Mouse (Mus musculus) regulatory T cell (primary cell): ENCODE results near the gene Mcts2.

Experiments used
- in situ Hi-C: fragments of 300-600 bp; cut with MboI, MseI; formaldehyde crosslinking; loops from one replicate; pipeline ENCODE4 v1.15.1; 2025; ENCODE audit warnings: high pct_unique_total_duplicates

Mcts2 gene

DNA sequence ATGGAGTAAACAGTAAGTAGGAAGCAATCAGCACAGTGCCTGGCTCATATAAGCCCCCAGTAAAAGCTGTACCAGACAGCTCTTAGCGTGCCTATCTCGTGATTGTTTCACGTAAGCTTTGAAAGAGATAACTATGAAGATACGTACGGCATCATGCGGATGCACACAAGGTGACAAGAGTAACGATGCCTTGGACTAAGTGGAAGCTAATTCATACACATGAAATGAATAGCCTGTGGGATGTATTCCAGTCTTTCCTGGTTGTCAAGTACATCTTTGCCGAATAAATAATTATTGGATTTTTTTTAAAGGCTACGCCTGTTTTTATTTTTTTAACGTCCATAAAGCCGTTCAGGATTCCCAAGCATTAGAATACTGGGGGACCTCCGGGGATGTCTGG is 436 bp upstream of the Mcts2 start:
- in situ Hi-C loops: no loop called here

DNA sequence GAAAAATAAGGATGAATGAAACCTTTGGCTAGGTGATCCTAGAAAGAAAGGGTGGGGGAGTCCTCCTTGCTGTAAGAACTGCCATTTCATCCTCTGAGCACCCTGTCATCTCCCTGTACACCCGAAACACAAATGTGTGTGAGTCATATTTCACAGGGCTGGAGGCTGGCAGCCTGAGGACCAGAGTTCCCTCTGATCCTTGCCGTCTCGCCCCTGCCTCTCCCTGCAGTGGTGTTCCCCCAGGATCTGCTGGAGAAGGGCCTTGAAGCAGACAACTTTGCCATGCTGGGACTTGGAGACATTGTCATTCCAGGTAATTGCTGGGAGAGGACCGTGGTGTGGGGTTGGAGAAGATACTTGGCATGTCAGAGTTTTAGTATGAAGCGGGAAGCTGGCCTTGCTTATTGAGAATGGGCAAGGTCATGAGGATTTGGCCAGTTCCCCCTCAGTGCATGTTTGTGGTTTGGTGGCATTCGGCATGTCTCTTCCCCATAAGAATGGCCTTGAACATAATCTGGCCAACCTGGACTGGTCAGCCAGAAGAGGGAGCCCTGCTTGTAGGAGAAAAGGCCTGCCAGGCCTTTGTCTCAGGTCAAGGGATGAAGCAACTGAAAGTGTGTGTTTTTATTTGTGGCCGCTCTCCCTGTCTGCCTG is 4.9 kb downstream of the Mcts2 start:
- in situ Hi-C loops: loop anchor here (5.0 kb wide), 1 partner anchor 141 kb away; the partner anchor contains the start of gene Bcl2l1

DNA sequence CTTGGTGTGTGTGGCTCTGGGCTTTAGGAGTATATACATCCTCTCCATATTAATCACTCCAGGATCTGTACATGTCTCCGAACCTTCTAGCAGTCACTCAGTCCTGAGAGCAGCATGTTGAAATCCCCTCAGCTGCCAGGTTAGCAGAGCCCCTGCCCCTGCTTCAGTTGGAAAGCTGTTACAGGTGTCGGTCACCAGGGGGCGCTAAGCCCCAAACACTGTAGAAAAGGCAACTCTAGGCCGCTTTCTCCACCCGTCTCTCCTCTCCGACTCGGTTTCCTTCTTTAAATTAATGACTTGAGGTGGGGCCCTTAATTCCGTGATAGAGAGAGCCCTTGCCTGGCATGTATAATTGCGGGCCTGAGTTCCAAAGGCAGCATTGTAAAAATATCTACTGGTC is 6.4 kb downstream of the Mcts2 start:
- in situ Hi-C loops: loop anchor here (5.0 kb wide), 1 partner anchor 139 kb away; the partner anchor contains the start of gene Bcl2l1

DNA sequence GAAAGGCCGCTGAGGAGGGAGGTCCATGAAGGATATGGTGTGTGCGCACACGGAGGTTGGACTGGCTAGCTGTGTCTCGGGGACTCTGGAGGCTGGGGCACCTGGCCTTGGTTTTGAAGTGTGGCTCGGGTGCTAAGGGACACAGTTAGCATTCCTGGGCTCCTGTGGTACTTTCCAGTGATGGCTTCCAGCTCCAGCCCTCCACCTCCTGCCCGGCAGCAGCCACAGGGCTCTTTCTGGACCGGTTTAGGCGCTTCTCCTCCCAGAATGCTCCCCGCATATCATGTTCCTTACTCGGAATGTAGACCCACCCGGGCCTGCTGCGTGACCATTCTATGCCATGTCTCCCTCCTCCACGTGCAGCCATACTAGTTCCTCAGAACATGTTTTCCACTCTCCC is 6.9 kb downstream of the Mcts2 start:
- in situ Hi-C loops: loop anchor here (5.0 kb wide), 1 partner anchor 139 kb away; the partner anchor contains the start of gene Bcl2l1

DNA sequence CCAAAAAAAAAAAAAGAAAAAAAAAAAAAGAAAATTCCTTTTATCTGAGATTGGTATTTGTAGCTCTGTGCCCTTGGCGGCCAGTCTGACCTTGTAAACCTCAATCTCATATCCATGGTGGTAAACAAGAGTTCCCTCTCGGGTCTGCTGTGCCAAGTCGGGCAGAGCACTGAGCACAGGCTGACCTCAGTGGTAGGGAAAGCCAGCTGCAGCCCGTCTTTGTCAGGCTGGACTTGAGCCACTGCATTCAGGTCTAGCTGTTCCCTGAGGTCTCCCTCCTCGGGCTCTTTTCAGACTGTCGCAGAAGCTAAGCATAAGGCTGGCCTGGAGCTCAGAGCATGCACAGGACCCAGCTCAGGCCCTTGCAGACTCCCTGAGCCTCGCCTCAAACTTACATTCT is 7.9 kb downstream of the Mcts2 start:
- in situ Hi-C loops: loop anchor here (5.0 kb wide), 1 partner anchor 138 kb away; the partner anchor contains the start of gene Bcl2l1

DNA sequence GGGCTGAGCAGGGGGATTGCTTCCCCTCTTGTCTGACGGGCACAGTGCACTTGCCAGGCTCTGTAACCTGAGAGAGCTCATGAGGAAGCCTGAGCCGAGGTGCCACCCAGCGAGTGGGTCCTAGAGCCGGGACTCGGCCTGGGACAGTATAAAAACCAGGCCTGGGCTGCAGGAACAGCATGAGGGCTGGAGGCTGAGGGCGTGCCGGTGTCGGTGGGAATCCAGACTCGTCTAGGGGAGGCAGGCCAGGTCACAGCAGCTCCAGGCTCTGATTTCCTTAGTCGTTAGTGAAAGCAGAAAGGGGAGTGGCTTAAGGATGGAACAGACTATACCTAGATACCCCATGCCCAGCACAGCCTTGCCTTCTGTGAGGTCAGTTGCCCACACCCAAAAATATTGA is 9.2 kb downstream of the Mcts2 start:
- in situ Hi-C loops: no loop called here

DNA sequence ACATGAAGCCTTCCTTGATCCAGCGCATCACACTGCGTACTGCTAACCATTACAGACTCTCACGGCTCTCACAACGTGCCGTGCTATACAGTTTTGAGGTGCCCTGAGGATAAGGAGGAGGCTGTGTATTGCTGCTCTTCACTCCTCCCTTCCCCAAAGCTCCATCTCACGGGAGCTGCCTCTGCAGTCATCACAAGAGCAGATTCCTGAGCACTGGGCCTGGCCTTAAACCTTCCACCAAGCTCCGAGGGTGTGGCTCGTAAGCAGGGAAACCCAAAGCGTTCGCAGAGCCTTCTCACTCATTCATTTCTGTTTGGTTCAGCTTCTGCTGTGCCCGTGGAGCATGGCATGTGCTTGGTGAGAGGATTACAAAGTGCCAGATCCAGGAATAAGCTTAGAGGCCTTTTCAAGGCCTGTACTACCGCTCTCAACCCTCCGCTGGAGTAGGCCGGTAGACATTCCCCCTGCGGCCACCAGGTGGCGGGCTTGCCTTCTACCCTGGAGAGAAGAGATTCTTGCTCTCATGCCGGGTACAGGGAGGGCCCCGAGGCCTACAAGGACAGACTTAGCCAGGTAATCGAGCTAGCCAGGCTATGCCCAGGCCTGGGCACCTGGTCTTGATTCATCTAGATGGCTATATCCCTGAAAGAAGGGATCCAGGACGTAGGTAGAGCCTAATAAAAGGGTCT is 9.8 kb downstream of the Mcts2 start:
- in situ Hi-C loops: no loop called here

DNA sequence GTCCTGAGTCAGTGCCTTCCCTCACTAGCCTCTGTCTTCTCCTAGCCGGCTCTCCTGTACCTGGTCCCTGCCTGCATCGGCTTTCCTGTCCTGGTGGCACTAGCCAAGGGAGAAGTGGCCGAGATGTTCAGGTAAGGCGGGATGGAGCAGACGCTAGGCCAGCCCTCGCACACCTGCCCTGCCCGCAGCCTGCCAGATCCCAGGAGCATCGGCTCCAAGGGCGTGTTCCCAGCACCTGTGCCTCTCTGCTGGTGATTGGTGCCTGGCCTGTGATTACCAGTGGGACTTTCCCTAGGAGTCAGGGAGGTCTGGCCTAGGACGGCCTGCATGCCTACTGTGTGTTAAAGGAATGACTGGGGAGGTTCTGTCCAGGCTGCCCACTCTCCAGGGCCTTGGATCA is 13.3 kb downstream of the Mcts2 start:
- in situ Hi-C loops: no loop called here

DNA sequence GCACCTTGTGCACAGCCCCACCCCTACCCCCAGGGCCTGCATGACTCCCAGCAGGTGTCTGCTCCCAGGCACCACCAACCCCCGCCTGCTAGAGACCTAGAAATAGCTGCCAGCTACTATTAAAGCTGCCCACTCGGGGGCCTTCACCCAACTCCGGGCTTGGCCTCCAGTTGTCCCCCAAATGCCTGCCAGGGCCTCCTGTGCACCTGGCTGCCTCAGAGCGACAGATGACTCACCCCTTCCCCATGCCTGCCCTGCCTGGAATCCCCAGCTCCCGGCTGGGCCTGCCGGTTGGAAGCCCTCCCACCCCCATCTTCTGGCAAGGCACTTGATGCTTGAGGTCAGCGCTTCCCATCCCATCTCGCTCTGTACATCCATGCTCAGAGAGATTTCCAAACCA is 13.9 kb downstream of the Mcts2 start:
- in situ Hi-C loops: no loop called here

DNA sequence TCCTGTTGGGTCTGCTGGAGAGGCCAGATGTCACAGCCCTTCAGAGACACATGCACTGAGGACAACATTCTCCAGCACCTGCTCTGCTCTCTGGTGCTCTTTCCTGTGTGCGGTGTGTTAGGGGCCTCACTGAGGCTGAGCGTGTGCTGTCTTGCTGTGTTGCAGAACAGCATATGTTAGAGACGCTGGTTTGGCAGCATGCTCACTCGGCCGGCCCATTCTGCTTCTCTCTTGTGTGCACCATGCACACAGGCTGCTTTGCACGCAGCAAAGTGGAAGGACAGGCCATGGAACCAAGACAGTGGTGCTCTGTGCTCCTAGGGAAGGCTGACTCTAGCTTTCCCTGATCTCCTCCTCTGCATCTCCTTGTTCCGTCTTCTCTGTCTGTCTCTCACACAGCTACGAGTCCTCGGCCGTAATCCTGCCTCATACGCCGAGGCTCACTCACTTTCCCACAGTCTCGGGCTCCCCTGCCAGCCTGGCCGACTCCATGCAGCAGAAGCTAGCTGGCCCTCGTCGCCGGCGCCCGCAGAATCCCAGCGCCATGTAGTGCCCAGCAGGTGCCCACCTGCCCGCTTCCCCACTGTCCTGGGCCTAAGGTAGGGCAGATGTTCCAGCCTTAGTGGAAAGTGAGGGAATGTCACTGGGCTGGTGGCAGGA is 16.9 kb downstream of the Mcts2 start:
- in situ Hi-C loops: no loop called here

DNA sequence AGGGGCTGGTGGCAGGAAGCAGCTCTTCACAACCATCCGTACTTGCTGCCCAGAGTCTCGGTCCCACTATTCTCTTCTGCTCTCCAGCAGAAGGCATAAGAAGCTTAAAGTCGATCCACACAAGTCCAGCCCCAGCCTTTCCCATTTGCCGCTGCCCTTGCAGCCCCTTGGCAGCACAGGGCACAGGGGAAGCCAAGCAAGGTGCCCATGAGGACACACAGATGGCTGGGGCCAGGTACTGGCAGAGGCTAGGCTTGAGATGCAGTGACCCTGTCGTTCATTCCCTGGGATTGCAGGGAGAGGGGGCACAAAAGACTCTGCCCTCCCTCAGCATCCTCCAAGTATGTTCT is 17.4 kb downstream of the Mcts2 start:
- in situ Hi-C loops: no loop called here

DNA sequence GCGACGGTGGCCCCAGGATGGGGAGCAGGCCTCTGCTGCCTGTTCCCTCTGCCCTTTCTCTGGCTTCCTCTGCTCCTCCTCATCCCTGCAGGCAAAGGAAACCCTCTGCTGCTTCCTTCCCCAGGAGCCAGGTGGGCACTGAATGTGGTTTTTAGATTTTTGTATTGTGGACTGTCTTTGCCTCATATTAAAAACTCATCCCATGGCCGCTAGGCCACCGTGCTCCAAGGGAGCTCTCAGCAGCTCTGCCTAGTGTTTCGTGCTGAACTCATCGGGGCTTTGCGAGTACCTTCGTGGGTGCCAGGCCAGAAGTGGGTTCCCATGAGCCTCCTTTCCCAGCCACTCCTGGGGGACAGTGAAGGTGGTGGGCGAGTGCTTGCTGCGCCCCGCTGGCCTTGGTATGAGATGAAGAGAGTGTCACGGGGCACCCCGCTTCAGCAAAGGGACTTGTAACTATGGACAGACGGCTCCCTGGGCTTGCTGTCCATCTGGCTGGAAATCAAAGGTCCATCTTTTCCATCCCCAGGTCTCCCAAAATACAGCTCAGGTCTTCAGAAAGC is 18.1 kb downstream of the Mcts2 start:
- in situ Hi-C loops: no loop called here

DNA sequence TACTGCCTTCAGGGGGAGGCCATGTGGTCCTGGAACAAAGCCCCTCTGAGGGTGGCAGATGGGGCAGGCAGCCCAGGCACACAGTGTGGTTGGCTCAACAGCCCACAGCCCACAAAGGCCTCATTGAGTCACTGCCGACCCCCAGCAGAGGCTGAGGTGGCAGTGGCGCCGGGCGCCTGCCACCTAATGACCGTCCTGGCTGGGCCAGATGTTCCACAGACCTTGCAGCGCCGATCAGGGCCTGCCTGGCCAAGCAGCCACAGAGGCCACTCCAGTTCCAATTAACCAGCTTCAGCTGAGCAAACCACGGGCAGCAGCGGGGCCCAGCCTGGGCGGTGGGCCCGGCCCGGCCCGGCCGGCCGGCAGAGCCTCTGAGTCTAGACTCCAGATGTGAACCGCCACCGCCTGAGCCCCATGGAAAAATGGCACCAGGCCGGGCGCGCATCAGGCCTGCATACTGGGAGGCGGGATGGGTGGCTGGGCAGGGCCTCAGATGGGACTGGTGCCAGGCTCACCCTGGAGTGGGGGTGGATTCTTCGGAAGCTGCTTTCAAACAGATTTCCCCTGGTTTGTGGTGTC is 19.2 kb downstream of the Mcts2 start:
- in situ Hi-C loops: no loop called here

DNA sequence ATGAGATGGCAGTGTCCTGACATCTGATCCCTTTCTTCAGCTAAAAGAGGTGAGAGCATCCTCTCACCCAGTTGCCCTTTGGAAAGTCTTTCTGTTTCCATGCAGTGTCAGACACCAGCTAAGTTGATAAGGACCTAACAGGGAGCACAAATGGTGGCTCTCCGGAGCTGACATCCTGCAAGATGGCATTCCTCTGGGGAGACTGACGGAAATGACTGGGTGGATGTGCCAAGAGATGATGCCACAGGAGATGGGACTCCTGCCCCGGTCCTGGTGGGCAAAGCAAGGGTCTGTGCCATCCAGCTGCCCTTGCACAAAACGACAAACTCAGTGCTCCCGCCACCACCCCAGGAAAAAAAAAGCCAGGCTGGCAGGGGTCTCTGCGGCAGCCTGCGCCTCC is 20.4 kb downstream of the Mcts2 start:
- in situ Hi-C loops: no loop called here

DNA sequence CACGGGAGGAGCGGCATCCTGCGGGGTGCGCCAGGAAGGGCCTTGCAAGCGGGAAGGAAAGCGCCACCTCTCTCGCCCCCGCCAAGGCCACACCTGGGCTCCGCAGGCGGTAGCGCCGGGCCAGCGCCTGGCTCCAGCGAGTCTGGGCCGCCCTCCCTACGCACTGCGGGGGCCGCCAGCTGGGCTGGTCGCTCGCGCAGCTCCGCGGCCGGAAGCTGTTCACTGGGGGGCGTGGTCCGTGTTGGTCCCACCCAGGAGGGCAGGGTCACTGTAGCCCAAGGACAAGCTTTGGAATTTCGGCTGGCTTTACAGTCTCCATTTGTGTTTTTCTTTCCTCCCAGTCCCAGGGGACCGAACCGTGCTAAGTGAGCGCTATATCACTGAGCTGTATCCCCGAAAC is 20.8 kb downstream of the Mcts2 start:
- in situ Hi-C loops: no loop called here

DNA sequence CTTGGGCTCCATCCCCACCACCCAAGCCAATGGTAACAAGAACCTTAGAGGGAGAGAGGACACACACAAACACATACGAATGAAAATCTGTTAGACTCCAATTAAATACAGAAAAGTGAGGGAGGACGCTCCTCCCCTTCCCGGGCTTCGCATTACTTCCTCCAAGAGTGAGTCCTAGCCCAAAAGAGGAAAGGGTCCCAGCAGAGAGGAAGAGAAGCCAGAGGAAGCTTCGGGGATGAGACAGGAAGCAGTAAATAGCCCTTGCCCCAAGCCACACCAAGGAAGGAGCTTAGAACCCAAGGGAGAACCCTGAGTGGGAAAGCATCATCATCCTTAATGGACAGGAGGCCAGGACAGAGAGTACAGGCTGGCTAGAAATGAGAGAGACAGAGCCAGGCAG is 22.2 kb downstream of the Mcts2 start:
- in situ Hi-C loops: no loop called here

DNA sequence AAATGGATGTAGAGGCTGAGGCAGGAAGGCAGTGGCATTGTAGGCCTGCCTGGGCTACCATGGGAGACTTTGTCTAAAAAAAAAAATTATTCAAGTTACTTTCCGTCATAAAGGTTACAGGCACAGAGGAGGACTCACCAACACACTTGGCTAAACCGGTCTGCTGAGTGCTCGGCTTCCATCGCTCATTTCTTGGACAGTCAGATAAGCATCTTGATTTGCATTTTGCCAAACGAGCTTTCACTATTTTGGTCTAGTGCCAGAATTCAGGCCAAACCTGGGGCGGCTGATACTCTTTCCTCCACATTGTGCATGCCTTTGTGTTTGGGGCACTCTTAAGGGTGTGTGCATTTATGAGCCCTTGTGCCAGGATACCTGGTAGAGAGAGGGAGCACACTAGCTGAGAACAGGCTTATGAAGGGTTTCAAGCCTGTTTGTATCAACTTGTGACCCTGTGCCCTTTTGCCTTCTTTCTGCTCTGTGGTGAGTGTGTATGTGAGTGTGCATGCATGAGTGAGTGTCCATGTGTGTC is 29.5 kb downstream of the Mcts2 start:
- in situ Hi-C loops: no loop called here

DNA sequence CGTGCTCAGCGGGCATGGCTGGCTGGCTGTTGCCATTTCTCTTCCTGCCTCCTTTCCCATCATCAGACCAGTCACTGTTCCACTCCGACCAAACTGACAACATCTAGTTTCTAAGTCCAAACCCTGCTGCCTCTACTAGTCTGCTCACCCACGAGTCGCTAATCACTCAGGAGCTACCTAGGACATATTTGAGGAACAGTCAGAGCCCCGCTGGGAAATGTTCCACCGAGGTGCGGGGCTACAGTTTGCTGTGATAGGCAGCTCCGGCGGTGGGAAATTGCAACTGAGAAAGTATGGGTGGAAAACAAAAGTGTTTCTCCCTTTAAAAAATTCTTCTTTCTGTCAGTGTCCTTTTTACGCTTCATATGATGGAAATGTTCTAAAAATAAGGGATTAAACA is 30.8 kb downstream of the Mcts2 start:
- in situ Hi-C loops: no loop called here

DNA sequence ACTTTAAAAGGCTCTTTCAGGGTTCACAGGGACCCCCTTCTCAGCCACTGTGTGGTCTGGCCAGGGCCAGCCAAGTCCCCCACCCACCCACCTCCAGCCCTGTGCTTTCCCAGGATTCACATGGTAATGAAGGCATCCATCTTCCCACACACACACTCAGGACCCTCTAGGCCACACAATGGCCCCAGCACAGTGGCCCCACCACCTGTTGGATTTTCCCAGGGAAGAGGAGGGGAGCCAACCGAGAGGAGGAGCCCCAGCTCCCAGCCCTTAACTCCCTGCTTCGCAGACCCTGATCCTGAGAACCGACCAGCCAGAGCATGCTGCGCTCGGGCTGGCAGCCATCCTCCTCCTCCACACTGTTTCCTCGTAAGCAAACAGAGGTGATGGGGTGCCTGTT is 31.2 kb downstream of the Mcts2 start:
- in situ Hi-C loops: no loop called here

DNA sequence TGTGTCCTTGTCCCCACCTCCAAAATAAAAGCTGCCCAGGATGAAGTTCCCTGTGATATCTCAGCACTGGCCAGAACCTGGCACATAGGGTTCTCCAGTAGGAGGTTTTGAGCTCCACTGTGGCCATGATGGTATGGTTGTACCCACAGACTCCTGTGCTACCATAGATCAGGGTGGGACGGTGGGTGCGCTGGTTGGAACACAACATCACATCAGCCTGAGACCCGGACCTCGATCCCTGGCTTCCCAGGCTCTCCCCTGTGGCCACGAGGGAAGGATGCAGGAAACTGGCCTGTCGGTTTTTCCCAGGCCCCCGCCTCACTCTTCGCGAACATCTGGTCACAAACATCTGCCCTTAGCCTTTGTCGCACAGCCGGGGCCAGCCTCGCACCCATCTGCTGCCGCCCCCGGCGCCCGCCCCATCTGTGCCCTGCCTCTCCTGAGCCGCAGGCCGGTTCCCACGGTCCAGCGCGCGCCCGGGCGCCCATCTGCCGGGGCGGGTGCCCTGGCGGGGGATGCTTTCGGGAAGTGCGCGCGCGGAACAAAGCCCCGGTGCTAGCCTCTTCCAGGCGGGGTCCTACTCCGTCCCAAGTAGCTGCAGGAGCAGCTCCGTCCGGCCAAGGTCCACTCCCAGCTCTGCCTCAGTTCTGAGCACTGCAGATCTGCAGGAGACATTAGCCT is 37.0 kb downstream of the Mcts2 start:
- in situ Hi-C loops: no loop called here

DNA sequence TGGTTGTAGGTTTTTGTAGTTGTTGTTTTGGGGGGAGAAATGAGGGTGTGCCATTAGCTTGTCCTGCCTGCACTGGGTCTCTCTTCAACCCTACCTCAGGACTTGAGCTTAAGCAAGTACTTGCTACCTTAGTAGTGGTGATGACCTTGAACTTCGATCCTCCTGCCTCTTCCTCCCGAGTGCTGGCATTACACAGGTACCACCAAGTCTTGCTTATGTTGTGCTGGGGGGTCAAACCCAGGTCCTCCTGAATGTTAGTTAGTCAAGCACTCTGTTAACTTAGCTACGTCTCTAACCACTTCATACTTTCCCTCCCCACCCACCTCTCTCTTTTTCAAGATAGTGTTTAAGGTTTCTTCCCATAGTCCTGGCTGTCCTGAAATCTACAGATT is 37.5 kb downstream of the Mcts2 start:
- in situ Hi-C loops: no loop called here
